Mouse (Mus musculus) neural tube, embryonic 13.5 days (tissue): ENCODE results near the gene 2700081O15Rik. TPM values are rescaled to one million over a fixed set of nuclear protein-coding genes. Genes with fewer than 3 reads are reported as not detected.
A peak's percentile ranks its signal among the peaks of the same experiment; 100 is the strongest.

Experiments used
- ATAC-seq: fragments of 200-750 bp; cut with Nextera tagmentation; 2 replicates; pipeline ENCODE4 v1.8.0; 2017; ENCODE audit warnings: low read depth, mild to moderate bottlenecking, moderate TSS enrichment, moderate library complexity
- H3K27ac ChIP-seq: fragments of 300-500 bp; sonication (generic); replicated peaks from 2 replicates; pipeline ENCODE4 v1.5.1; 2015; ENCODE audit warnings: moderate library complexity, mild to moderate bottlenecking, inconsistent platforms
- H3K27me3 ChIP-seq: fragments of 300-500 bp; sonication (generic); 2 replicates; pipeline ENCODE4 v1.6.1; 2015; ENCODE audit warnings: mild to moderate bottlenecking, inconsistent platforms
- H3K36me3 ChIP-seq: fragments of 300-500 bp; sonication (generic); 2 replicates; pipeline ENCODE4 v1.6.1; 2015; ENCODE audit warnings: mild to moderate bottlenecking, inconsistent platforms
- H3K4me1 ChIP-seq: fragments of 300-500 bp; sonication (generic); replicated peaks from 2 replicates; pipeline ENCODE4 v1.6.1; 2015; ENCODE audit warnings: inconsistent platforms
- H3K4me2 ChIP-seq: fragments of 300-500 bp; sonication (generic); 2 replicates; pipeline ENCODE4 v1.6.1; 2015; ENCODE audit warnings: inconsistent platforms, mild to moderate bottlenecking, moderate library complexity
- H3K4me3 ChIP-seq: fragments of 300-500 bp; sonication (generic); 2 replicates; pipeline ENCODE4 v1.5.1; 2015; ENCODE audit warnings: mild to moderate bottlenecking, inconsistent platforms
- H3K9ac ChIP-seq: fragments of 300-500 bp; sonication (generic); 2 replicates; pipeline ENCODE4 v1.6.1; 2015; ENCODE audit warnings: moderate library complexity, mild to moderate bottlenecking, inconsistent platforms
- H3K9me3 ChIP-seq: fragments of 300-500 bp; sonication (generic); 2 replicates; pipeline ENCODE4 v1.6.1; 2016; ENCODE audit warnings: inconsistent platforms
- WGBS: fragments of 180-500 bp; shearing (Covaris S2); methylation state at CpG from one replicate; pipeline ENCODE4 v1.1.7; 2015; 5-methylcytosine and 5-hydroxymethylcytosine counted together
- polyA plus RNA-seq: library from polyadenylated mRNA; unstranded; fragments of >200 nt; fragmentation: Nextera tagmentation; extraction: Ambion mirVana; gene quantifications from 2 replicates; pipeline ENCODE4 v1.2.1, GENCODE M21; 2015

The 2700081O15Rik gene
- polyA plus RNA-seq, 1 experiment from 2014 or later, result 16.5 TPM

GRCm38 (mm10) chr19:7422656-7423027 lies 5.2 kb downstream of the 2700081O15Rik start:
- 3% methylated on average over 35 of the region's 35 CpGs for WGBS
- H3K4me1 ChIP-seq, result peaks cover 70% of the 10 kb centered on the region
- H3K9ac ChIP-seq, result peak overlapping the region; percentile 100
- H3K4me3 ChIP-seq, result peak overlapping the region; percentile 88
- peak overlapping the region; percentile 99 for H3K27ac ChIP-seq
- H3K9me3 ChIP-seq, result no peaks in the 10 kb centered on the region
- H3K27me3 ChIP-seq, result no peaks in the 10 kb centered on the region
- H3K4me2 ChIP-seq, result peak overlapping the region; percentile 88
- peak; percentile 4; the same call in 1 of the 2 replicates for ATAC-seq
- peaks cover 65% of the 10 kb centered on the region for H3K36me3 ChIP-seq

- Histone ChIP-seq H3K9me3 (no peaks in the 10 kb centered on the region), H3K4me1 (peaks cover 70% of the 10 kb centered on the region), H3K9ac (peak overlapping the region; percentile 100), H3K36me3 (peaks cover 70% of the 10 kb centered on the region), H3K27me3 (no peaks in the 10 kb centered on the region), H3K27ac (peak overlapping the region; percentile 99), H3K4me3 (peak overlapping the region; percentile 88), H3K4me2 (peak overlapping the region; percentile 88)
- peak; percentile 49 for ATAC-seq
- WGBS, result 9% methylated on average over 51 of the region's 51 CpGs
Measured at GRCm38 (mm10) chr19:7423028-7423655, 5.7 kb downstream of the 2700081O15Rik start.

- Histone ChIP-seq H3K4me3 (peak overlapping the region; percentile 88), H3K9me3 (no peaks in the 10 kb centered on the region), H3K4me1 (peaks cover 69% of the 10 kb centered on the region), H3K27me3 (no peaks in the 10 kb centered on the region), H3K9ac (peak overlapping the region; percentile 100), H3K27ac (peak overlapping the region; percentile 99), H3K36me3 (peaks cover 75% of the 10 kb centered on the region), H3K4me2 (peak overlapping the region; percentile 88)
- ATAC-seq, result no peak; the same call in 1 of the 2 replicates
- 15% methylated on average over 16 of the region's 16 CpGs for WGBS
Measured at GRCm38 (mm10) chr19:7423656-7424030, 6.2 kb downstream of the 2700081O15Rik start.

- peak overlapping the region; percentile 99 for H3K27ac ChIP-seq
Measured at GRCm38 (mm10) chr19:7424131-7424530, 6.7 kb downstream of the 2700081O15Rik start.

GRCm38 (mm10) chr19:7424590-7425397 lies 7.4 kb downstream of the 2700081O15Rik start:
- ATAC-seq, result no peak
- H3K4me3 ChIP-seq, result peak overlapping the region; percentile 88; the same call in 1 of the 2 replicates
- H3K4me2 ChIP-seq, result peak overlapping the region; percentile 88
- no peaks in the 10 kb centered on the region for H3K9me3 ChIP-seq
- WGBS, result 53% methylated on average over 8 of the region's 8 CpGs
- peaks cover 86% of the 10 kb centered on the region for H3K36me3 ChIP-seq
- peak overlapping the region; percentile 99 for H3K27ac ChIP-seq
- H3K4me1 ChIP-seq, result peaks cover 58% of the 10 kb centered on the region
- H3K27me3 ChIP-seq, result no peaks in the 10 kb centered on the region
- H3K9ac ChIP-seq, result peak overlapping the region; percentile 100

More at GRCm38 (mm10) chr19:7424131-7424530, 6.7 kb downstream of the 2700081O15Rik start:
- Histone ChIP-seq H3K4me2 (peak overlapping the region; percentile 88), H3K4me1 (peaks cover 64% of the 10 kb centered on the region), H3K27me3 (no peaks in the 10 kb centered on the region), H3K4me3 (peak overlapping the region; percentile 88), H3K9me3 (no peaks in the 10 kb centered on the region), H3K36me3 (peaks cover 80% of the 10 kb centered on the region), H3K9ac (peak overlapping the region; percentile 100)
- 61% methylated on average over 7 of the region's 7 CpGs for WGBS
- ATAC-seq, result no peak

GRCm38 (mm10) chr19:7425398-7425775 lies 8.0 kb downstream of the 2700081O15Rik start:
- WGBS, result 64% methylated on average over 3 of the region's 3 CpGs
- peaks cover 52% of the 10 kb centered on the region for H3K4me1 ChIP-seq
- H3K9ac ChIP-seq, result no peak overlapping the region
- no peak for ATAC-seq
- H3K4me2 ChIP-seq, result peak overlapping the region; percentile 88; the same call in 1 of the 2 replicates
- H3K27ac ChIP-seq, result no peak overlapping the region
- H3K36me3 ChIP-seq, result peaks cover 86% of the 10 kb centered on the region
- no peak overlapping the region for H3K4me3 ChIP-seq
- no peaks in the 10 kb centered on the region for H3K27me3 ChIP-seq
- H3K9me3 ChIP-seq, result no peaks in the 10 kb centered on the region

GRCm38 (mm10) chr19:7434887-7435286 lies 17.5 kb downstream of the 2700081O15Rik start:
- 80% methylated on average over 2 of the region's 2 CpGs for WGBS
- Histone ChIP-seq H3K4me3 (no peak overlapping the region), H3K27ac (no peak overlapping the region), H3K4me2 (no peak overlapping the region), H3K4me1 (0 out of 2 replicates have a peak, but pooled peaks cover 4% of the 10 kb centered on the region), H3K27me3 (no peaks in the 10 kb centered on the region), H3K36me3 (peaks cover 54% of the 10 kb centered on the region), H3K9me3 (no peaks in the 10 kb centered on the region), H3K9ac (no peak overlapping the region)
- ATAC-seq, result no peak

- H3K4me3 ChIP-seq, result no peak overlapping the region
- H3K27me3 ChIP-seq, result no peaks in the 10 kb centered on the region
- peak overlapping the region; percentile 65 for H3K27ac ChIP-seq
- H3K9ac ChIP-seq, result no peak overlapping the region
- H3K9me3 ChIP-seq, result no peaks in the 10 kb centered on the region
- no peak overlapping the region for H3K4me2 ChIP-seq
- H3K36me3 ChIP-seq, result peaks cover 42% of the 10 kb centered on the region
- ATAC-seq, result 0 out of 2 replicates have a peak, but pooled peaks have one; percentile 52
- WGBS, result 71% methylated on average over 5 of the region's 5 CpGs
- H3K4me1 ChIP-seq, result peaks cover 11% of the 10 kb centered on the region; the same call in 1 of the 2 replicates
Measured at GRCm38 (mm10) chr19:7436061-7436970, 18.9 kb downstream of the 2700081O15Rik start.

- Histone ChIP-seq H3K4me2 (no peak overlapping the region), H3K9ac (no peak overlapping the region), H3K27me3 (no peaks in the 10 kb centered on the region), H3K36me3 (peaks cover 22% of the 10 kb centered on the region), H3K4me1 (peaks cover 13% of the 10 kb centered on the region; the same call in 1 of the 2 replicates), H3K27ac (no peak overlapping the region), H3K4me3 (no peak overlapping the region), H3K9me3 (no peaks in the 10 kb centered on the region)
- ATAC-seq, result no peak
Measured at GRCm38 (mm10) chr19:7438295-7438694, 20.9 kb downstream of the 2700081O15Rik start.

- Histone ChIP-seq H3K27me3 (no peaks in the 10 kb centered on the region), H3K9me3 (no peaks in the 10 kb centered on the region), H3K4me2 (no peak overlapping the region), H3K4me3 (no peak overlapping the region), H3K36me3 (peaks cover 9% of the 10 kb centered on the region; the same call in 1 of the 2 replicates), H3K4me1 (peaks cover 12% of the 10 kb centered on the region; the same call in 1 of the 2 replicates), H3K9ac (no peak overlapping the region), H3K27ac (peak overlapping the region; percentile 24; the same call in 1 of the 2 replicates)
- WGBS, result 48% methylated on average over 14 of the region's 14 CpGs
- ATAC-seq, result peak; percentile 72
Measured at GRCm38 (mm10) chr19:7441493-7441892, 24.1 kb downstream of the 2700081O15Rik start.

GRCm38 (mm10) chr19:7445105-7445504 lies 27.7 kb downstream of the 2700081O15Rik start:
- ATAC-seq, result no peak
- Histone ChIP-seq H3K27me3 (no peaks in the 10 kb centered on the region), H3K27ac (no peak overlapping the region), H3K4me1 (peaks cover 9% of the 10 kb centered on the region; the same call in 1 of the 2 replicates), H3K9ac (no peak overlapping the region), H3K9me3 (no peaks in the 10 kb centered on the region), H3K36me3 (peaks cover 13% of the 10 kb centered on the region; the same call in 1 of the 2 replicates), H3K4me2 (no peak overlapping the region), H3K4me3 (no peak overlapping the region)
- 96% methylated on average over 2 of the region's 2 CpGs for WGBS
